Comparison of ENCODE assay signal across 22 mouse cellular contexts in genomic region chr3:115674665-115675064, GRCm38 (mm10). TPM values are rescaled to one million over a fixed set of nuclear protein-coding genes. Genes with fewer than 3 reads are reported as not detected.
DNase-seq lines count a peak whose midpoint lies in the region; ATAC-seq and TF ChIP-seq lines count a peak whose summit lies in the region.
"Had no signal": no experiment of that assay in that cellular context is flagged by ENCODE, and none has a peak within 500 bp of the region (broad histone marks: within the 10 kb centered on the region; RNA-seq: fewer than 3 reads in every experiment).

No protein-coding gene starts in this region.

- no peaks in the 10 kb centered on the region for H3K36me3 ChIP-seq in liver, embryonic 12.5 days
- H3K36me3 ChIP-seq in liver, embryonic 11.5 days (ENCODE audit: control insufficient read depth, insufficient read depth, low read length) = no peaks in the 10 kb centered on the region
- no peaks in the 10 kb centered on the region for H3K36me3 ChIP-seq in spleen, adult 2 months (ENCODE audit: control insufficient read depth, insufficient read depth, low read length)
- peaks cover 0 to 31% of the 10 kb centered on the region in 2 experiments; a peak in 2 of 4 replicates for H3K36me3 ChIP-seq in MEL (ENCODE audit: control insufficient read depth in 1 of 2, insufficient read depth in 2 of 2, low read length in 2 of 2)
- H3K36me3 ChIP-seq: G1E had no signal

- 0 out of 2 replicates have a peak, but pooled peaks have one; percentile 20 for ATAC-seq in liver, embryonic 12.5 days
- ATAC-seq in liver, embryonic 11.5 days (replicated peaks; ENCODE audit: low FRiP score) = no peak
- 0 out of 2 replicates have a peak, but pooled peaks have one; percentile 28 for ATAC-seq in megakaryocyte-erythroid progenitor cell, adult 5-6 weeks (replicated peaks; ENCODE audit: low FRiP score, low TSS enrichment, poor library complexity, severe bottlenecking)
- ATAC-seq: CD4-positive, CD25-positive, alpha-beta regulatory T cell, adult 4 months; Patski had no signal

- no peak overlapping the region for H3K4me3 ChIP-seq in liver, embryonic 12.5 days
- H3K4me3 ChIP-seq in liver, embryonic 11.5 days (ENCODE audit: low read depth, low read length) = no peak overlapping the region
- no peak overlapping the region for H3K4me3 ChIP-seq in spleen, adult 2 months (ENCODE audit: extremely low read depth, insufficient read depth, insufficient read length)
- no peak overlapping the region for H3K4me3 ChIP-seq in MEL (ENCODE audit: control insufficient read depth in 1 of 2, insufficient read depth in 1 of 2, low read depth in 2 of 2, low read length in 2 of 2)

- no peak for DNase-seq in liver, embryonic 11.5 days (ENCODE audit: low spot score)
- DNase-seq in spleen, adult 2 months (ENCODE audit: low read depth in 1 of 2, low spot score in 2 of 2) = no peak
- no peak for DNase-seq in spleen, adult 12 weeks (ENCODE audit: low spot score)
- peak; percentile 61 for DNase-seq in MEL (ENCODE audit: low read depth, low spot score)
- no peak for DNase-seq in thymus, adult 18-20 months
- no peak for DNase-seq in gastrocnemius, postnatal 14 days
- DNase-seq: adrenal gland, adult 2 months; adrenal gland, adult 8-10 months; adrenal gland, postnatal 10 days; adrenal gland, postnatal 14 days; adrenal gland, postnatal 25 days; adrenal gland, postnatal 36 days; B cell, adult 2 months; cerebellum, adult 11 months; cerebellum, adult 11-12 months; cerebellum, adult 18-20 months had no signal

- no peak overlapping the region for H3K4me2 ChIP-seq in liver, embryonic 12.5 days
- H3K4me2 ChIP-seq in liver, embryonic 11.5 days = no peak overlapping the region

- TF ChIP-seq POLR2A in spleen, adult 2 months (IDR thresholded peaks at IDR 0.05; ENCODE audit: low read depth, low read length) = no peak
- TF ChIP-seq POLR2A in MEL (IDR thresholded peaks at IDR 0.05; ENCODE audit: control insufficient read depth in 1 of 2, insufficient read depth in 1 of 2, low read depth in 1 of 2, low read length in 2 of 2, poor library complexity in 1 of 2) = no peak

- H3K9me3 ChIP-seq in liver, embryonic 12.5 days (replicated peaks) = no peaks in the 10 kb centered on the region
- H3K9me3 ChIP-seq in liver, embryonic 11.5 days (ENCODE audit: control insufficient read depth, low read length) = no peaks in the 10 kb centered on the region
- no peaks in the 10 kb centered on the region for H3K9me3 ChIP-seq in MEL (replicated peaks; ENCODE audit: insufficient read depth, low read length)
- H3K9me3 ChIP-seq: G1E had no signal

- 23% methylated on average over 5 of the region's 5 CpGs for WGBS in liver, embryonic 12.5 days (ENCODE audit: insufficient replicate concordance)
- WGBS in liver, embryonic 11.5 days = 35% methylated on average over 5 of the region's 5 CpGs
- WGBS in spleen, adult 2 months = 83% methylated on average over 5 of the region's 5 CpGs

- no peaks in the 10 kb centered on the region for H3K79me2 ChIP-seq in MEL (ENCODE audit: control insufficient read depth, insufficient read depth, low read length, poor library complexity)

- H3K27ac ChIP-seq in liver, embryonic 12.5 days = no peak overlapping the region
- no peak overlapping the region for H3K27ac ChIP-seq in liver, embryonic 11.5 days (ENCODE audit: low read depth, low read length)
- H3K27ac ChIP-seq in spleen, adult 2 months (ENCODE audit: insufficient read depth, low read length) = peak overlapping the region; percentile 37; the same call in 1 of the 2 replicates
- H3K27ac ChIP-seq in MEL (ENCODE audit: control insufficient read depth, low read depth, low read length) = peak overlapping the region; percentile 86

- no peak overlapping the region for H3K9ac ChIP-seq in liver, embryonic 12.5 days
- H3K9ac ChIP-seq in liver, embryonic 11.5 days (ENCODE audit: low read depth, low read length) = no peak overlapping the region
- H3K9ac ChIP-seq in MEL (ENCODE audit: control insufficient read depth, low read depth, low read length, poor library complexity, severe bottlenecking) = 0 out of 2 replicates have a peak overlapping the region, but pooled peaks have one; percentile 6

- TF ChIP-seq RAD21 in MEL (IDR thresholded peaks at IDR 0.05; ENCODE audit: low read depth, low read length) = no peak

- intact Hi-C loops in gastrocnemius, postnatal 14 days (cut with DNase I; ENCODE audit: low total_unique reads) = no loop called here

- H3K4me1 ChIP-seq in liver, embryonic 12.5 days = peaks cover 15% of the 10 kb centered on the region
- H3K4me1 ChIP-seq in liver, embryonic 11.5 days (replicated peaks; ENCODE audit: control insufficient read depth, insufficient read depth, low read length) = peaks cover 9% of the 10 kb centered on the region
- H3K4me1 ChIP-seq in spleen, adult 2 months (ENCODE audit: control insufficient read depth, insufficient read depth, insufficient read length) = peaks cover 20% of the 10 kb centered on the region
- peaks cover 21 to 26% of the 10 kb centered on the region in 2 experiments for H3K4me1 ChIP-seq in MEL (ENCODE audit: control insufficient read depth in 1 of 2, insufficient read depth in 2 of 2, low read length in 2 of 2)

- TF ChIP-seq EP300 in MEL (IDR thresholded peaks at IDR 0.05; ENCODE audit: low read depth in 1 of 2, low read length in 2 of 2) = peak; percentile 75 to 77

- TF ChIP-seq CTCF in spleen, adult 2 months (IDR thresholded peaks at IDR 0.05; ENCODE audit: extremely low read depth, insufficient read depth, insufficient read length, insufficient replicate concordance) = no peak
- TF ChIP-seq CTCF in MEL (IDR thresholded peaks at IDR 0.05 in 2 of 3, conservative IDR thresholded peaks at IDR 0.05 in 1 of 3; ENCODE audit: control insufficient read depth in 1 of 3, insufficient read depth in 1 of 3, low read depth in 2 of 3, low read length in 3 of 3, poor library complexity in 1 of 3, severe bottlenecking in 1 of 3) = no peak

- H3K27me3 ChIP-seq in liver, embryonic 12.5 days (replicated peaks) = no peaks in the 10 kb centered on the region
- no peaks in the 10 kb centered on the region for H3K27me3 ChIP-seq in liver, embryonic 11.5 days (replicated peaks; ENCODE audit: control insufficient read depth, insufficient read depth, low read length)
- no peaks in the 10 kb centered on the region for H3K27me3 ChIP-seq in spleen, adult 2 months (ENCODE audit: control insufficient read depth, insufficient read depth, low read length)
- no peaks in the 10 kb centered on the region for H3K27me3 ChIP-seq in MEL (ENCODE audit: control insufficient read depth in 1 of 2, insufficient read depth in 2 of 2, low read length in 2 of 2)
- H3K27me3 ChIP-seq: CH12.LX, Patski had no signal

TF ChIP-seq in MEL, 35 proteins besides CTCF, POLR2A, EP300 and RAD21:
- TF ChIP-seq ZMIZ1 (IDR thresholded peaks at IDR 0.05; ENCODE audit: low read depth, low read length) (0 out of 2 replicates have a peak, but pooled peaks have one; percentile 42), MAFK (IDR thresholded peaks at IDR 0.05; ENCODE audit: borderline replicate concordance, low read depth, low read length) (no peak), SIN3A (IDR thresholded peaks at IDR 0.05; ENCODE audit: low read length) (peak; percentile 61; the same call in 1 of the 2 replicates), HCFC1 (IDR thresholded peaks at IDR 0.05; ENCODE audit: low read depth, low read length) (peak; percentile 39; the same call in 1 of the 2 replicates), MYB (IDR thresholded peaks at IDR 0.05; ENCODE audit: low read depth, low read length) (0 out of 2 replicates have a peak, but pooled peaks have one; percentile 33), GATA1 (IDR thresholded peaks at IDR 0.05; ENCODE audit: low read depth, low read length) (peak; percentile 66), TAL1 (IDR thresholded peaks at IDR 0.05; ENCODE audit: low read length) (0 out of 2 replicates have a peak, but pooled peaks have one; percentile 8), USF1 (IDR thresholded peaks at IDR 0.05; ENCODE audit: low read depth, low read length) (no peak), JUND (IDR thresholded peaks at IDR 0.05; ENCODE audit: low read depth, low read length) (no peak), MXI1 (IDR thresholded peaks at IDR 0.05; ENCODE audit: low read depth, low read length) (peak; percentile 43; the same call in 1 of the 2 replicates), MAZ (IDR thresholded peaks at IDR 0.05; ENCODE audit: low read depth, low read length) (no peak), POLR2AphosphoS2 (IDR thresholded peaks at IDR 0.05; ENCODE audit: low read length) (no peak), CHD1 (IDR thresholded peaks at IDR 0.05; ENCODE audit: low read depth, low read length) (0 out of 2 replicates have a peak, but pooled peaks have one; percentile 88), ETS1 (IDR thresholded peaks at IDR 0.05; ENCODE audit: low read depth, low read length) (peak; percentile 74), E2F4 (IDR thresholded peaks at IDR 0.05; ENCODE audit: borderline replicate concordance, low read depth, low read length) (no peak), ZKSCAN1 (IDR thresholded peaks at IDR 0.05; ENCODE audit: low read depth, low read length) (no peak), MAX (IDR thresholded peaks at IDR 0.05; ENCODE audit: low read length) (peak; percentile 54; the same call in 1 of the 2 replicates), RCOR1 (IDR thresholded peaks at IDR 0.05; ENCODE audit: low read depth, low read length) (peak; percentile 63), ELF1 (IDR thresholded peaks at IDR 0.05; ENCODE audit: low read depth, low read length) (no peak), NRF1 (IDR thresholded peaks at IDR 0.05; ENCODE audit: insufficient read depth, low read depth, low read length, poor library complexity, severe bottlenecking) (no peak), BHLHE40 (IDR thresholded peaks at IDR 0.05; ENCODE audit: borderline replicate concordance, low read depth, low read length) (no peak), ZC3H11A (IDR thresholded peaks at IDR 0.05; ENCODE audit: low read depth, low read length) (no peak; the same call in 1 of the 2 replicates), POLR2AphosphoS5 (IDR thresholded peaks at IDR 0.05; ENCODE audit: borderline replicate concordance, low read depth, low read length) (no peak)

RNA-seq across cellular contexts. Expression of gene S1pr1, which starts 40.2 kb away (rescaled TPM):
- polyA plus RNA-seq in liver, embryonic 12.5 days (2016; fragmentation: Nextera tagmentation; extraction: Ambion mirVana) = 10.0 and 10.5 TPM in 2 replicates
- 17.8 and 18.7 TPM in 2 replicates for polyA plus RNA-seq in liver, embryonic 11.5 days (2014; fragmentation: Nextera tagmentation; extraction: Ambion mirVana)
- polyA plus RNA-seq in spleen, adult 2 months (2012; rRNA removed) = 138 and 187 TPM in 2 replicates
- 0.08 and 0.10 TPM in 2 replicates for total RNA-seq in MEL (2012; rRNA removed)
- under 1 TPM in 1 of 2 experiments, not detected in 1; 0.13 TPM for polyA plus RNA-seq in MEL (2012; ENCODE audit: insufficient read depth in 1 of 2, insufficient read length in 2 of 2, low read depth in 1 of 2, low replicate concordance in 2 of 2, missing spikeins in 1 of 2)
- total RNA-seq in megakaryocyte-erythroid progenitor cell, adult 5-6 weeks (2014; fragmentation: Nextera tagmentation) = 9.0 and 13.1 TPM in 2 replicates
- 6.4 and 7.1 TPM in 2 replicates for total RNA-seq in megakaryocyte-erythroid progenitor cell, adult 5-6 weeks (2017)
- 10 to 100 TPM; 19.7 to 43.0 TPM for total RNA-seq in gastrocnemius, postnatal 14 days (2021)

Comparison
In these comparisons a context has a peak if more than half of its experiments do, and no peak if none do; other contexts are left out.
1. H3K27ac ChIP-seq: peak in spleen, adult 2 months (single experiment) and MEL (single experiment); none in liver, embryonic 12.5 days (single experiment) and liver, embryonic 11.5 days (single experiment).